In genomic region chr15:103171276-103171675, GRCm38 (mm10) we compare ENCODE assay signal across 11 mouse cellular contexts. TPM values are rescaled to one million over a fixed set of nuclear protein-coding genes. Genes with fewer than 3 reads are reported as not detected.
DNase-seq lines count a peak whose midpoint lies in the region; ATAC-seq lines count a peak whose summit lies in the region.
"Had no signal": no experiment of that assay in that cellular context is flagged by ENCODE, and none has a peak within 500 bp of the region (broad histone marks: within the 10 kb centered on the region; RNA-seq: fewer than 3 reads in every experiment).

No protein-coding gene starts in this region.

- no peak overlapping the region for H3K27ac ChIP-seq in forebrain, embryonic 11.5 days (ENCODE audit: low read depth, low read length)
- H3K27ac ChIP-seq in forebrain, embryonic 14.5 days (ENCODE audit: low read depth, low read length) = no peak overlapping the region
- H3K27ac ChIP-seq in limb, embryonic 10.5 days = no peak overlapping the region
- H3K27ac ChIP-seq: forebrain, embryonic 12.5 days; liver, embryonic 14.5 days had no signal

- no peaks in the 10 kb centered on the region for H3K9me3 ChIP-seq in forebrain, embryonic 11.5 days (ENCODE audit: control insufficient read depth, low read length)
- H3K9me3 ChIP-seq in forebrain, embryonic 14.5 days (replicated peaks; ENCODE audit: control insufficient read depth, low read length) = no peaks in the 10 kb centered on the region
- no peaks in the 10 kb centered on the region for H3K9me3 ChIP-seq in limb, embryonic 10.5 days (replicated peaks)
- H3K9me3 ChIP-seq: forebrain, embryonic 12.5 days had no signal

- no peak for ATAC-seq in forebrain, embryonic 11.5 days (replicated peaks; ENCODE audit: low FRiP score)
- ATAC-seq in forebrain, embryonic 14.5 days = no peak

- H3K27me3 ChIP-seq in forebrain, embryonic 11.5 days (ENCODE audit: control insufficient read depth, insufficient read depth, low read length) = peaks cover 98% of the 10 kb centered on the region
- H3K27me3 ChIP-seq in forebrain, embryonic 14.5 days (replicated peaks; ENCODE audit: control insufficient read depth, insufficient read depth, low read length) = peaks cover 91% of the 10 kb centered on the region
- H3K27me3 ChIP-seq in limb, embryonic 10.5 days (ENCODE audit: low read depth, poor library complexity, severe bottlenecking) = peaks cover 100% of the 10 kb centered on the region

- H3K9ac ChIP-seq in forebrain, embryonic 11.5 days (ENCODE audit: low read length) = no peak overlapping the region
- no peak overlapping the region for H3K9ac ChIP-seq in forebrain, embryonic 14.5 days (ENCODE audit: low read length)
- H3K9ac ChIP-seq: forebrain, embryonic 12.5 days; liver, embryonic 14.5 days had no signal

- no peak overlapping the region for H3K4me2 ChIP-seq in forebrain, embryonic 11.5 days (ENCODE audit: low read depth, low read length, severe bottlenecking)
- no peak overlapping the region for H3K4me2 ChIP-seq in forebrain, embryonic 14.5 days (ENCODE audit: low read length)
- H3K4me2 ChIP-seq: forebrain, embryonic 12.5 days had no signal

- H3K4me3 ChIP-seq in forebrain, embryonic 11.5 days (ENCODE audit: low read depth, low read length) = no peak overlapping the region
- H3K4me3 ChIP-seq in forebrain, embryonic 14.5 days (ENCODE audit: low read depth, low read length) = no peak overlapping the region
- 0 out of 2 replicates have a peak overlapping the region, but pooled peaks have one; percentile 8 for H3K4me3 ChIP-seq in limb, embryonic 10.5 days
- H3K4me3 ChIP-seq: forebrain, embryonic 12.5 days had no signal

- intact Hi-C loops in heart, postnatal 14 days (cut with DNase I) = no loop called here

- no peaks in the 10 kb centered on the region for H3K36me3 ChIP-seq in forebrain, embryonic 11.5 days (ENCODE audit: control insufficient read depth, insufficient read depth, low read length)
- H3K36me3 ChIP-seq in forebrain, embryonic 14.5 days (ENCODE audit: control insufficient read depth, insufficient read depth, low read length) = no peaks in the 10 kb centered on the region
- no peaks in the 10 kb centered on the region for H3K36me3 ChIP-seq in limb, embryonic 10.5 days
- H3K36me3 ChIP-seq: forebrain, embryonic 12.5 days had no signal

- 9% methylated on average over 8 of the region's 8 CpGs for WGBS in forebrain, embryonic 11.5 days
- 4% methylated on average over 8 of the region's 8 CpGs for WGBS in forebrain, embryonic 14.5 days
- 10% methylated on average over 8 of the region's 8 CpGs for whole genome bisulfite sequencing in limb, embryonic 10.5 days

- DNase-seq in forebrain, embryonic 11.5 days (ENCODE audit: low spot score) = peak; percentile 63
- no peak for DNase-seq in forebrain, embryonic 14.5 days (ENCODE audit: low spot score)
- DNase-seq in R1 (ENCODE audit: low read depth, low spot score) = peak; percentile 71
- DNase-seq in kidney, adult 11 months = peak; percentile 67
- DNase-seq in limb, embryonic 10.5 days (ENCODE audit: low spot score) = peak; percentile 48
- DNase-seq in left cerebral cortex, adult 8-10 months (ENCODE audit: low spot score in 2 of 2) = no peak
- DNase-seq in layer of hippocampus, adult 11-12 months (ENCODE audit: low spot score) = no peak
- DNase-seq in heart, postnatal 14 days = no peak
- DNase-seq: B cell, adult 2 months had no signal

- H3K4me1 ChIP-seq in forebrain, embryonic 11.5 days (replicated peaks; ENCODE audit: control insufficient read depth, insufficient read depth, low read length) = peaks cover 13% of the 10 kb centered on the region; the same call in 1 of the 2 replicates
- H3K4me1 ChIP-seq in forebrain, embryonic 14.5 days (ENCODE audit: control insufficient read depth, insufficient read depth, low read length) = peaks cover 13% of the 10 kb centered on the region
- H3K4me1 ChIP-seq in limb, embryonic 10.5 days = peaks cover 49% of the 10 kb centered on the region

RNA-seq across cellular contexts. Expression of gene Smug1, which starts 4.4 kb away (rescaled TPM):
- polyA plus RNA-seq in forebrain, embryonic 11.5 days (2014; fragmentation: Nextera tagmentation; extraction: Ambion mirVana) = 20.5 and 23.3 TPM in 2 replicates
- 25.3 and 26.5 TPM in 2 replicates for polyA plus RNA-seq in forebrain, embryonic 14.5 days (2014; fragmentation: Nextera tagmentation; extraction: Ambion mirVana)
- polyA plus RNA-seq in limb, embryonic 10.5 days (2016; fragmentation: Nextera tagmentation; extraction: Ambion mirVana) = 16.2 and 16.8 TPM in 2 replicates
- total RNA-seq in left cerebral cortex, adult 8-10 months (2022) = 10 to 100 TPM; 18.9 to 24.5 (median 19.8) TPM
- 10 to 100 TPM; 13.5 to 14.0 TPM for total RNA-seq in heart, postnatal 14 days (2021)

Comparison
In these comparisons a context has a peak if more than half of its experiments do, and no peak if none do; other contexts are left out.
1. DNase-seq: peak in forebrain, embryonic 11.5 days (single experiment), R1 (single experiment), kidney, adult 11 months (single experiment) and limb, embryonic 10.5 days (single experiment); none in forebrain, embryonic 14.5 days (single experiment), left cerebral cortex, adult 8-10 months (0 of 2), layer of hippocampus, adult 11-12 months (single experiment) and heart, postnatal 14 days (0 of 2).